Mouse (Mus musculus): ENCODE data around the gene Camkk2.

The Camkk2 gene

DNA sequence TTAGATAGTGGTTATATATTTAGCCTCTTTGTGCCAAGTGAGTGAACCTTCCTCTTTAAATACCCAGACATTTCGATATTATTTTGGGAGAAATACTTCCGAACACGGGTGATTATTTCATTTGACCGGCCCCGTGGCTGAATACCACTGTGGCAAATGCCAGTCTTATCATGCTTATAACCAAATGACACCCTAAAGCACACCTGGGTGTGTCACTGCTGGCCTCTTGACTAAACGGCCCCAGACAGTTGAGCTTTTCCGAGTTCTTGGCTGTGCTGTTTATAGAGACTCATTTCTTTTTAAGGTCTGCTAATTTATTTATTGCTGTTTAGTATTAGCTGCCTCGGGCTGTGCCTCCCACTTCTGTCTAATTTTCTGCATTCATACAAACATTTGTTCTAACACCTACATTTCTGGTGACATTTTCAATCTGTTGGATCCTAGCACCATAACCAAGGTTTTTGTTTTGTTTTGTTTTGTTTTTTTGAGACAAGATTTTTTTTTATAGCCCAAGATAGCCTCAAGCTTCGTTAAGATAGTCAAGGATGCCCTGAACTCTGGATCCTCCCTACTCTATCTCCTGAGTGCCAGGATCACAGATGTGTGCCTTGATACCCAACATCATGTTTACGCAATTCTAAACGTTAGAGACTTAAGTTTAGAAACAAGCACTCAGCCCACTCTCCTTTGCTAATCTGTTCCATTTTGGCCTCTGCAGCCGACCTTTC is 78.9 kb downstream of the Camkk2 start:
- DNase-seq (ENCODE audit: low spot score in 2 of 2): no peak

DNA sequence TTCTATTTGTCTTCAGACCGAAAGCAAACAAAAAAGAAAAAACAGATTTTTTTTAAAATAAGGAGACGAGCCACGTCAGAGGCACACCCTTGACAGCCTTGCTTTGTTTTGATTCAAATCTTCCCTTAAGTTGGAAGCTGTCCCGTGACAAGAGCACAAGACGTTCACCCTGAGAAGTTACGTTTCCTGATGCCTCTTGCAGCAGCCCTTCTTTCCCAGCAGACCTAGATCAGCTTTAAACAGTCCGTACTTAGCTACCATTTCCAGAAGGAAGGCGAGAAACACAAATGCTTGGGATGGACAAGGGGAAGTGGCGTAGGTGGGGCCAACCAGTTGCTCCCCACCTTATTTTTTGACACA is 80.5 kb downstream of the Camkk2 start:
- DNase-seq (ENCODE audit: low spot score in 2 of 2): no peak

DNA sequence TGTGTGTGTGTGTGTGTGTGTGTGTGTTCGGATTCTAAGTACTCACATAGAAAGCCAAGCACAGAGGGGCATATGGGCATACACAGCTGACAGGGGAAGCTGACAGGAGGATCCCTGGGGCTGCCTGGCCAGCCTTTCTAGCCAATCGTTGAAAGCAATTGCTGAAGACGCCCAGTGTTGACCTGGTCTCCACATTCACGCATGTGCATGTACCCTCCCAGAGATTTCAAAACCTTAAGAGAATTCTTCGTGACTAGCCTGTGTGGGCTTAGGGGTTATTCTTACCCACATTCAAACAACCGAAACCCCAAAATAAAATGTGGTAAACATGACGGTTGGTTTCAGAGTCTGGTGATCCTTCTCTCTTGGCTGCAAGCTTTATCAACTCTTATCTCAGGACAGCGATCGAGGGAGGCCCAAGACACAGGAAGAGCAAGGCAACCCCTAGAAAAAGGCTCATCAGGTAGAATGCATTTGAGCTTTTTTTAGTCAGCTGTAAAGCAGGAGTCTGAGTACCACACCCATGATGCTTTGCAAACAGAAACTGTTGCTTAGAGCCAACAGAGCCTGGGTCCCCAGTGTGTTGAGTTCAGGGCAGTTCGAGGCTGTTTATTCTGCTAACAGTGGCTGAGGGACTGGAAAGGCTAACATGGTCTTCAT is 81.0 kb downstream of the Camkk2 start:
- no peak for DNase-seq (ENCODE audit: low spot score in 2 of 2)

DNA sequence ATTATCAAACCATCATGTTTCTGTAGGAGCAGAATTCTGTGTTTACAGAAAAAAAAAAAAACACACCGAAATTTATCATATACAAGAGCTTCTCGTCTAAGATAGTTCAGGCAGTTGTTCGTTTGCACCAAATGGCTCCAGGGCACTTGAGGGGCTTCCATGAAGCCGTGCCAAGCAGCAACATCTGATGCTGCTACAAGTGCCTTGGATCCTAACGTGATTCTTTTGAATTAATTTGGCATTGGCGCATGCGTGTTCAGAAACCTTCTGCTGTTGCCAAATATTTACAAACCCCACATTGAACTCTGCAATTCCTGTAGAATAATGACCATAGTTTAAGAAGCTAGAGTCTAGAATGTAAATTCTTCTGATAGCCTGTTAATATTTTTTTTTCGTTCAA is 83.7 kb downstream of the Camkk2 start:
- no peak for DNase-seq (ENCODE audit: low spot score in 2 of 2)

DNA sequence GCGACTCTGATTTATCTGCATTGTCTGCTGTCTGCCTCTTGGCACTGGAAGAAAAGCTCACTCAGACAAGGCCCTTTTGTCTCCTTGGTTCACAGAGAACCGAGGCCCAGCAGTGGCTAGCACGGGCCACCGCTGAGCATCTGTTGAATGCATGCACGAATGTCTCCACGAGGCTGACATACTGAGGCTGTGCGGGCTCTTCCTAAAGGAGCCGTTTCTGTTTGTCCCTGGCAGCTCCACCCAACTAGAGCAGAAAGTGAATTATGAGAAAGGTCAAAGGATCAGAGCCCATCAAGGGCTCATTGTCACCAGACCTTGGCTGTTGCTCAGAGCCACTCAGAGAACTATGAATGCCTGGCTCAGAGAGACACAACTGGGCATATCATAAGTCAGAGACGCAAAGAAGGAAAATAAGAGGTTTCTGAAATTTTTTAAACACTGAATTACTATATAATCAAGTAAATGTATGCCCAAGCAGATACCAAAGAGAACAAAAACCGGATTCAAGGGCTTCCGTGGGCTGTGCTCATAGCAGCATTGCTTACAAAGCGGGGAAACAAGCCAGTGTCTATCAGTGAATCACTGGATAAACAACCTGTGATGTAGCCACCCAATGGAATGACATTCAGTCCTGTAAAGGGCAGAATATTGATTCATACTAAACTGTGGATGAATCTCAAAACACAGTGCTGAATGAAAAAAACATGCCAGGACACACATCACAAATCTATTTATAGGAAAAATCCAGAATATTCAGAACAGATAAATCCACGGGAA is 85.6 kb downstream of the Camkk2 start:
- no peak for DNase-seq (ENCODE audit: low spot score in 2 of 2)

DNA sequence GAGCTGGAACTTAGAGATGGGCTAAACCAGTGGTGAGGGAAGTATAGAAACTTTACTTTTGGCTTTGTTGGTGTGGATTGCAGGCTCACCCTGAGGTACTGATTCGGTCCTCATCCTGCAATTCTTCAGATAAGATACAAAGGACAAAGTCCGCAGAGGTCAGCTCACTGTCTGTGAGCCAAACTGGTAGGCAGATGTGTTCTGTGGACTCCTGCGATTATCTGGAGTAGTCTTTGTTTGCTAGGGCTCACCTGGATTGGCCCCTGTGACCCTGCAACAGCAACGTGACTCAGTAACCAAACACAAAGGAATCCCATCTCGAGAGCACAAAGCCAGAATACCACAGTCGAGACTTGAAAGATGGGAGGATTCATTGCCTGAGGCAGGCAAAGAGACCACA is 88.7 kb downstream of the Camkk2 start:
- no peak for DNase-seq (ENCODE audit: low spot score in 2 of 2)

DNA sequence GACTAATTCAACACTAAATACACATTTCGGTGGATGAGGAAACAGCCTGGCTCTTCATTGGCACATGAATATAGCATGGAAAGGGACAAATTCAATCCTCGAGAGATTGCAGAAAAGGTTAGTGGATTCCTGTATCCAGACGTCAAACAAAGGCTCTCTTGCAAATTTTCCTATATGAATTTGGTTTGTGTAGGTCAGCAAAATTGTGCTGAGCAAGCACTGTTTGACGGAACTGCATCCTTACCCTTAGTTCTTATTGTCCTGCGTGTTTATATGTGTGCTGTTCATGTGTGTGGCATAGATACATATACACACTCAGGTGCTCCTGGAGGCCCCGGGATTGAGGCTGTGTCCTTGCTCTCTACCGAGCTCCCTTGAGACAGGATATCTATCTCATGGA is 90.1 kb downstream of the Camkk2 start:
- no peak for DNase-seq (ENCODE audit: low spot score in 2 of 2)

DNA sequence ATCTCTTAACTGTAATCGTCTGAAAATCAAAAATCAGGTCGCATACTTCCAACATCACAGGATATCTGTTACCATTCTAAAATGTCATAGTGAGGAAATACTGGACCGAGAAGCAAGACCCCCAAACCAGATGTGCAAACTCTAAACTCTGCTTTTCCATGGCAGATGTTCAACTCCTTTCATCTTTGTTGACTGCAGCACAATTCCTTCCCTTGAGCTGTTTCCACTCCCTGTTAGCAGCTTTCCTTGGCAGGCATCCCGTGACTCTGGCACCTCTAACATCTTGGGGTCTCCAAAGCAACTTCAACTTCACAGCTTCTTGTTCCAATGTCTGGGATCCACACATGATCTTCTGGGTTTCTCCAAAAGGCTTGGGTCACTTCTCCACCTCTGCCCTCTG is 91.8 kb downstream of the Camkk2 start:
- no peak for DNase-seq (ENCODE audit: low spot score in 2 of 2)

DNA sequence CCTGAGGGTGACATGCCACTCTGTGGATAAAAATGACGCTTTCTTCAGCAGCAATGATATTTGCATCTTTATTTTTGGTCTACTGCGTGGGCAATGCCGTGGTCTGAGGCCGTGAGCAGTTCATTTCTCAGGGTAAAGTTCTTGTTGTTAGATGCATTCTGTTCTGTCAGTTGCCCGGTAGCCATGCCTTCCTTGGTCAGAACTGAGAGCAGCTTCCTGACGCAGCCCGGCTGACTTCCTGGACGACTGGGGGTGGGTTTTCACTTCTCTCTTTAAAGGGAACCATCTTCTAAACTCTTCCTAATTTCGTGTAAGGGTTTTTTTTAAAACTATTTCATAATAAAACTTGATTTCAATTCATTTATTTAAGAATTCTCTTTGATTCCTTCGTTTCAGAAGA is 95.3 kb downstream of the Camkk2 start:
- no peak for DNase-seq (ENCODE audit: low spot score in 2 of 2)

DNA sequence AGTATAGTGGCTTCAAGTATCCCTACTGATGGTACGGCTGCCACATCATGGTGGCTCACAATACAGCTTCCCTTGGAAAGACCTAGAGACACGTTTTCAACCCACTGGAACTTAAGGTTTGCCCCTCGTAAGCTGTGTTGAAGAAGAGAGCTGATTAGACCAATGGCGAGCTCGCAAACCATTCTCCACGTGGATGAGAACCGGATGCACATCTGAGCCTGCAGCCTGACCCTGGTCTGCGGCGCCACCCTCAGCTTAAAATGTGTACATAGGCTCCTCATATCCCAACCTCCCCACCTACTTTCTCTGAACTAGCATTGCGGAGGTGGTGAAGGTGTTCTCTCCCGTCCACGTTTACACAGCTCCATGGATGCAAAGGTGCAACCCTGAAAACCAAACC is 97.9 kb downstream of the Camkk2 start:
- no peak for DNase-seq (ENCODE audit: low spot score in 2 of 2)
